Mouse (Mus musculus): ENCODE data around the gene Cym.

- TF ChIP-seq ZC3H11A (IDR thresholded peaks at IDR 0.05; ENCODE audit: borderline replicate concordance, low read depth, low read length) (no peak), HCFC1 (IDR thresholded peaks at IDR 0.05; ENCODE audit: borderline replicate concordance, insufficient read depth, low read length) (no peak), MAFK (IDR thresholded peaks at IDR 0.05; ENCODE audit: insufficient read depth, low read depth, low read length) (no peak)
These were observed 13.8 kb downstream of the Cym start for GRCm38 (mm10) chr3:107207625-107208253.
